Mouse (Mus musculus) small intestine, adult 2 months (tissue): ENCODE measurements around the gene Msi2. TPM values are rescaled to one million over a fixed set of nuclear protein-coding genes. Genes with fewer than 3 reads are reported as not detected.
A peak's percentile ranks its signal among the peaks of the same experiment; 100 is the strongest.

Experiments
- H3K27ac ChIP-seq: fragments of 200-500 bp; 2 replicates; pipeline ENCODE4 v1.5.1; 2012; ENCODE audit warnings: low read depth, low read length, control low read depth, inconsistent platforms; ENCODE audit not compliant: insufficient read depth
- H3K27me3 ChIP-seq: fragments of 200-500 bp; 2 replicates; pipeline ENCODE4 v1.6.1; 2012; ENCODE audit warnings: mild to moderate bottlenecking, moderate library complexity, low read length, inconsistent platforms; ENCODE audit not compliant: control insufficient read depth, insufficient read depth
- H3K36me3 ChIP-seq: fragments of 200-500 bp; 2 replicates; pipeline ENCODE4 v1.6.1; 2012; ENCODE audit warnings: mild to moderate bottlenecking, low read length, control low read depth, inconsistent platforms; ENCODE audit not compliant: control insufficient read depth, insufficient read depth
- H3K4me1 ChIP-seq: fragments of 200-500 bp; 2 replicates; pipeline ENCODE4 v1.6.1; 2012; ENCODE audit warnings: low read length, inconsistent platforms, mixed read lengths; ENCODE audit not compliant: control insufficient read depth, insufficient read depth, insufficient read length
- H3K4me3 ChIP-seq: fragments of 200-500 bp; 2 replicates; pipeline ENCODE4 v1.5.1; 2012; ENCODE audit warnings: low read depth, mild to moderate bottlenecking, control low read depth, inconsistent platforms, low read length, moderate library complexity
- CTCF ChIP-seq: fragments of 200-500 bp; IDR thresholded peaks from 2 replicates; pipeline ENCODE4 v1.5.1; 2012; ENCODE audit warnings: low read depth, mild to moderate bottlenecking, control low read depth, inconsistent platforms, low read length, moderate library complexity, mixed read lengths; ENCODE audit not compliant: insufficient replicate concordance, insufficient read length; ENCODE audit errors: extremely low read depth
- POLR2A ChIP-seq: fragments of 200-500 bp; IDR thresholded peaks from 2 replicates; pipeline ENCODE4 v1.6.1; 2012; ENCODE audit warnings: low read depth, mild to moderate bottlenecking, control low read depth, inconsistent platforms, low read length, moderate library complexity
- WGBS: fragments of 180-500 bp; shearing (Covaris S2); methylation state at CpG from one replicate; pipeline ENCODE4 v1.1.7; 2018; 5-methylcytosine and 5-hydroxymethylcytosine counted together
- polyA plus RNA-seq: library from polyadenylated mRNA; depleted of rRNA; stranded (reverse); fragments of >200 nt; gene quantifications from 2 replicates; pipeline ENCODE4 v1.2.3, GENCODE M21; 2012

Gene Msi2
- polyA plus RNA-seq, 1 experiment = 8.8 TPM

GRCm38 (mm10) chr11:88408305-88408704 is 310.0 kb downstream of the Msi2 start:
- TF ChIP-seq POLR2A (no peak), CTCF (no peak)
- Histone ChIP-seq H3K27me3 (no peaks in the 10 kb centered on the region), H3K4me1 (peaks cover 16% of the 10 kb centered on the region), H3K4me3 (no peak overlapping the region), H3K27ac (no peak overlapping the region), H3K36me3 (0 out of 2 replicates have a peak, but pooled peaks cover under 1% of the 10 kb centered on the region)
- WGBS = 52% methylated on average over 8 of the region's 8 CpGs

- TF ChIP-seq POLR2A (no peak), CTCF (no peak)
- Histone ChIP-seq H3K27me3 (no peaks in the 10 kb centered on the region), H3K4me3 (no peak overlapping the region), H3K4me1 (peaks cover 28% of the 10 kb centered on the region), H3K27ac (no peak overlapping the region), H3K36me3 (no peaks in the 10 kb centered on the region)
- WGBS = 78% methylated on average over 3 of the region's 3 CpGs
Measured at GRCm38 (mm10) chr11:88406408-88406915, 311.9 kb downstream of the Msi2 start.

GRCm38 (mm10) chr11:88404816-88405613 is 313.3 kb downstream of the Msi2 start:
- Histone ChIP-seq H3K36me3 (no peaks in the 10 kb centered on the region), H3K4me3 (no peak overlapping the region), H3K4me1 (peaks cover 33% of the 10 kb centered on the region), H3K27ac (peak overlapping the region; percentile 39), H3K27me3 (no peaks in the 10 kb centered on the region)
- WGBS = 32% methylated on average over 17 of the region's 17 CpGs
- no peak for TF ChIP-seq POLR2A
- no peak for TF ChIP-seq CTCF

GRCm38 (mm10) chr11:88404247-88404677 is 314.1 kb downstream of the Msi2 start:
- H3K36me3 ChIP-seq = no peaks in the 10 kb centered on the region
- H3K4me1 ChIP-seq = peaks cover 36% of the 10 kb centered on the region
- TF ChIP-seq CTCF (no peak), POLR2A (no peak)
- peak overlapping the region; percentile 2; the same call in 1 of the 2 replicates for H3K4me3 ChIP-seq
- H3K27me3 ChIP-seq = no peaks in the 10 kb centered on the region
- peak overlapping the region; percentile 90 for H3K27ac ChIP-seq
- WGBS = 23% methylated on average over 5 of the region's 5 CpGs

- H3K4me1 ChIP-seq = peaks cover 36% of the 10 kb centered on the region
- H3K4me3 ChIP-seq = no peak overlapping the region
- peak overlapping the region; percentile 12; the same call in 1 of the 2 replicates for H3K27ac ChIP-seq
- H3K27me3 ChIP-seq = no peaks in the 10 kb centered on the region
- 22% methylated on average over 7 of the region's 7 CpGs for WGBS
- no peaks in the 10 kb centered on the region for H3K36me3 ChIP-seq
- TF ChIP-seq POLR2A (no peak), CTCF (no peak)
Measured at GRCm38 (mm10) chr11:88402290-88402689, 316.0 kb downstream of the Msi2 start.

- WGBS = 69% methylated on average over 6 of the region's 6 CpGs
- Histone ChIP-seq H3K27me3 (no peaks in the 10 kb centered on the region), H3K27ac (no peak overlapping the region), H3K36me3 (no peaks in the 10 kb centered on the region), H3K4me1 (peaks cover 36% of the 10 kb centered on the region), H3K4me3 (no peak overlapping the region)
- TF ChIP-seq CTCF = no peak
- no peak for TF ChIP-seq POLR2A
Measured at GRCm38 (mm10) chr11:88401333-88401732, 317.0 kb downstream of the Msi2 start.

- H3K4me1 ChIP-seq = peaks cover 36% of the 10 kb centered on the region
- H3K27ac ChIP-seq = no peak overlapping the region
- no peak for TF ChIP-seq CTCF
- TF ChIP-seq POLR2A = no peak
- 91% methylated on average over 10 of the region's 10 CpGs for WGBS
- no peaks in the 10 kb centered on the region for H3K36me3 ChIP-seq
- no peaks in the 10 kb centered on the region for H3K27me3 ChIP-seq
- H3K4me3 ChIP-seq = no peak overlapping the region
Measured at GRCm38 (mm10) chr11:88400926-88401325, 317.4 kb downstream of the Msi2 start.
